Mouse (Mus musculus) limb, embryonic 14.5 days (tissue): ENCODE data around the gene Arhgap21. TPM values are rescaled to one million over a fixed set of nuclear protein-coding genes. Genes with fewer than 3 reads are reported as not detected.

Experiments
- ATAC-seq: fragments of 200-750 bp; cut with Nextera tagmentation; 2 replicates; pipeline ENCODE4 v1.8.0; 2017; ENCODE audit warnings: low read depth, moderate number of reproducible peaks, moderate TSS enrichment; ENCODE audit not compliant: low FRiP score
- DNase-seq: peaks from one replicate; pipeline ENCODE4 v3.0.0-alpha.2; 2015; ENCODE audit warnings: low spot score
- H3K27ac ChIP-seq: fragments of 300-500 bp; sonication (generic); replicated peaks from 2 replicates; pipeline ENCODE4 v1.5.1; 2014; ENCODE audit warnings: low read depth, mild to moderate bottlenecking, low read length, moderate library complexity, mixed read lengths
- H3K27me3 ChIP-seq: fragments of 300-500 bp; sonication (generic); 2 replicates; pipeline ENCODE4 v1.6.1; 2014; ENCODE audit warnings: low read length, mixed read lengths; ENCODE audit not compliant: control insufficient read depth, insufficient read depth
- H3K36me3 ChIP-seq: fragments of 300-500 bp; sonication (generic); 2 replicates; pipeline ENCODE4 v1.6.1; 2014; ENCODE audit warnings: mild to moderate bottlenecking, low read length, moderate library complexity, mixed read lengths; ENCODE audit not compliant: control insufficient read depth, insufficient read depth
- H3K4me1 ChIP-seq: fragments of 300-500 bp; sonication (generic); 2 replicates; pipeline ENCODE4 v1.6.1; 2014; ENCODE audit warnings: antibody characterized with exemption, low read length, mixed read lengths; ENCODE audit not compliant: control insufficient read depth, insufficient read depth
- H3K4me2 ChIP-seq: fragments of 300-500 bp; sonication (generic); replicated peaks from 2 replicates; pipeline ENCODE4 v1.6.1; 2014; ENCODE audit warnings: low read depth, mild to moderate bottlenecking, low read length, moderate library complexity; ENCODE audit not compliant: severe bottlenecking
- H3K4me3 ChIP-seq: fragments of 300-500 bp; sonication (generic); replicated peaks from 2 replicates; pipeline ENCODE4 v1.5.1; 2014; ENCODE audit warnings: low read length
- H3K9ac ChIP-seq: fragments of 300-500 bp; sonication (generic); 2 replicates; pipeline ENCODE4 v1.6.1; 2014; ENCODE audit warnings: mild to moderate bottlenecking, low read depth, low read length, moderate library complexity; ENCODE audit not compliant: severe bottlenecking
- H3K9me3 ChIP-seq: fragments of 300-500 bp; sonication (generic); 2 replicates; pipeline ENCODE4 v1.6.1; 2016; ENCODE audit warnings: low read length; ENCODE audit not compliant: control insufficient read depth
- POLR2A ChIP-seq: fragments of 200-500 bp; IDR thresholded peaks from 2 replicates; pipeline ENCODE4 v1.8.0; 2012; ENCODE audit warnings: inconsistent platforms, mild to moderate bottlenecking, moderate library complexity, borderline replicate concordance; ENCODE audit not compliant: insufficient read depth, insufficient read length; ENCODE audit errors: extremely low read depth
- WGBS: fragments of 180-500 bp; shearing (Covaris S2); extraction: QIAGEN DNeasy Blood & Tissue Kit; methylation state at CpG from one replicate; pipeline ENCODE4 v1.1.7; 2014; 5-methylcytosine and 5-hydroxymethylcytosine counted together
- polyA plus RNA-seq, 2 experiments: library from polyadenylated mRNA; depleted of rRNA in 1 of 2; stranded (reverse) in 1 of 2; unstranded in 1 of 2; fragments of >200 nt; fragmentation: Nextera tagmentation in 1 of 2; extraction: Ambion mirVana in 1 of 2; gene quantifications; 2 replicates each; pipeline versions ENCODE4 v1.2.1 to v1.2.3; 2012 to 2014

Gene Arhgap21
- polyA plus RNA-seq, 2 experiments: 19.6 to 29.2 TPM

GRCm38 (mm10) chr2:20960668-20961035 is 8.0 kb downstream of the Arhgap21 start:
- H3K36me3 ChIP-seq: no peaks in the 10 kb centered on the region
- 72% methylated on average over 8 of the region's 8 CpGs for WGBS
- H3K4me2 ChIP-seq: no peak overlapping the region
- no peak overlapping the region for H3K4me3 ChIP-seq
- H3K9me3 ChIP-seq: no peaks in the 10 kb centered on the region
- ATAC-seq: no peak
- no peak for DNase-seq
- no peak overlapping the region for H3K9ac ChIP-seq
- no peak for TF ChIP-seq POLR2A
- no peaks in the 10 kb centered on the region for H3K27me3 ChIP-seq
- H3K4me1 ChIP-seq: peaks cover 15% of the 10 kb centered on the region
- no peak overlapping the region for H3K27ac ChIP-seq

- DNase-seq (no peak), ATAC-seq (no peak)
- Histone ChIP-seq H3K27ac (no peak overlapping the region), H3K4me2 (no peak overlapping the region), H3K27me3 (no peaks in the 10 kb centered on the region), H3K4me1 (peaks cover 15% of the 10 kb centered on the region), H3K9me3 (no peaks in the 10 kb centered on the region), H3K9ac (no peak overlapping the region), H3K36me3 (no peaks in the 10 kb centered on the region), H3K4me3 (no peak overlapping the region)
- 74% methylated on average over 9 of the region's 9 CpGs for WGBS
- no peak for TF ChIP-seq POLR2A
Measured at GRCm38 (mm10) chr2:20959906-20960667, 8.6 kb downstream of the Arhgap21 start.

- no peak for TF ChIP-seq POLR2A
- Histone ChIP-seq H3K27ac (no peak overlapping the region), H3K4me2 (no peak overlapping the region), H3K4me3 (no peak overlapping the region), H3K27me3 (no peaks in the 10 kb centered on the region), H3K9ac (no peak overlapping the region), H3K9me3 (no peaks in the 10 kb centered on the region), H3K4me1 (peaks cover 12% of the 10 kb centered on the region), H3K36me3 (no peaks in the 10 kb centered on the region)
- ATAC-seq (no peak), DNase-seq (no peak)
- 37% methylated on average over 2 of the region's 2 CpGs for WGBS
Measured at GRCm38 (mm10) chr2:20959045-20959444, 9.6 kb downstream of the Arhgap21 start.

DNA sequence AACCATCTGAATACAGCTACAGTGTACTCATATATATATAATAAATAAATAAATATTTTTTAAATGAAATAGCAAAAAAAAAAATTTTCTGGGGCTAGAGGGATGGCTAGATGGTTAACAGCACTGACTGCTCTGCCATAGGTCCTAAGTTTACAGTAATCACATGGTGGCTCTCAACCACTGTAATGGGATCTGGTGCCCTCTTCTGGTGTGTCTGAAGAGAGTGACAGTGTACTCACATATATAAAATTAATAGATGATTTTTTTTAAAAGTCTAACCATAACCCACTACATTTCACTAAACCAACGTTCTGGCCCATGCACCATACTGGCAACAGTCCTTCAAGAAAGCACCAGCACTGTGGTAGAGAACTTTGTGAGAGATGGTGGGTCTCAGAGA is 10.7 kb downstream of the Arhgap21 start:
- WGBS: 87% methylated on average over 1 of the region's 1 CpGs
- Histone ChIP-seq H3K27me3 (no peaks in the 10 kb centered on the region), H3K4me3 (no peak overlapping the region), H3K27ac (no peak overlapping the region), H3K4me2 (no peak overlapping the region), H3K36me3 (no peaks in the 10 kb centered on the region), H3K9ac (no peak overlapping the region), H3K4me1 (peaks cover 12% of the 10 kb centered on the region), H3K9me3 (no peaks in the 10 kb centered on the region)
- TF ChIP-seq POLR2A: no peak
- DNase-seq (no peak), ATAC-seq (no peak)

DNA sequence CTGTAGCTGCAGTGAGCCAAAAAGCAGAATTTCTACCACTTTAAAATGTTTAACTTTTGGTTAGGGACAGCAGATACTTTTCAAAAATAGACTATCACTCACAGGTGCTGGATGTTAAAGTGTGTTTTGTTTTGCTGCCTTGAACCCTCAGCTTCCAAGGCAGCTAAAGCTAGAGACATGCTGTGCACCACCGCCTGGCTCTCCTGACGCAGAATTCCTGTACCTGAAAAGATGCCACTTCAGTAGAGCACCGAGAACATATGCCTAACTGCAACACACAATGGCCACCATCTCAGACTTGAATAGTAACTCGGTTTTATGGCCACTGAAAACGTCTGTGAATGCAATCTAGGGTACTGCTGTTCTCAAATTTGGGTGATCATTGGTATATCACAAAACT is 12.0 kb downstream of the Arhgap21 start:
- DNase-seq (no peak), ATAC-seq (no peak)
- H3K27ac ChIP-seq: no peak overlapping the region
- H3K9ac ChIP-seq: no peak overlapping the region
- no peaks in the 10 kb centered on the region for H3K36me3 ChIP-seq
- WGBS: 68% methylated on average over 5 of the region's 5 CpGs
- H3K4me2 ChIP-seq: no peak overlapping the region
- H3K9me3 ChIP-seq: no peaks in the 10 kb centered on the region
- peaks cover 6% of the 10 kb centered on the region for H3K4me1 ChIP-seq
- H3K27me3 ChIP-seq: no peaks in the 10 kb centered on the region
- no peak overlapping the region for H3K4me3 ChIP-seq
- TF ChIP-seq POLR2A: no peak

DNA sequence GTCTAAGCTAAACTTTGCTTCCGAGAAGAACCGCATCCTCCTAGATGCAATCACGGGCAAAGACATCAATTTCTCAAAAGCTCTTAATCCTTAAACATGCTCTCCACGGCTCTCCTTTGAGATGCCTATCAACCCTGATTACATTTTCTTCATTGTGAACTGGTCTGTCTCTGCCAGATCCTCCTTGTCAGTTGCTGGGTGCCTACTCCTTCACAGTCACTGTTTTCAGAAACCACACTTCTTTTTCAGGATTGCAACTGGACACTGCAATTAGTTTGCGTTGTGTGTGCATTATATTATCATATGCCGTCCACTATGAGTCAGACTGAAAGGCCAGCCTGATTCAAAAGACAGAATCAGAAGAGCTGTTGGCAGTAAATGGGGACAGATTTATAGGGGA is 12.7 kb downstream of the Arhgap21 start:
- TF ChIP-seq POLR2A: no peak

More for the DNA sequence above, 12.7 kb downstream of the Arhgap21 start:
- no peak for ATAC-seq
- H3K4me1 ChIP-seq: peaks cover 6% of the 10 kb centered on the region
- DNase-seq: no peak
- H3K9ac ChIP-seq: no peak overlapping the region
- H3K4me3 ChIP-seq: no peak overlapping the region
- whole genome bisulfite sequencing: 60% methylated on average over 6 of the region's 6 CpGs
- H3K27ac ChIP-seq: no peak overlapping the region
- no peak overlapping the region for H3K4me2 ChIP-seq
- H3K36me3 ChIP-seq: no peaks in the 10 kb centered on the region
- H3K27me3 ChIP-seq: no peaks in the 10 kb centered on the region
- H3K9me3 ChIP-seq: no peaks in the 10 kb centered on the region
